Mouse (Mus musculus): ENCODE measurements around the gene Fancm.

- no peak for TF ChIP-seq POLR2A (IDR thresholded peaks at IDR 0.05; ENCODE audit: insufficient read depth, low read length)
- TF ChIP-seq CTCF (IDR thresholded peaks at IDR 0.05; ENCODE audit: low read depth, low read length), result no peak
- no peak for TF ChIP-seq EP300 (IDR thresholded peaks at IDR 0.05; ENCODE audit: insufficient read depth, low read depth, low read length)
Measured at GRCm38 (mm10) chr12:65075733-65076310, 419 bp downstream of the Fancm start.
